Mouse (Mus musculus) limb, embryonic 15.5 days (tissue): ENCODE data around the gene Dnajb11. TPM values are rescaled to one million over a fixed set of nuclear protein-coding genes. Genes with fewer than 3 reads are reported as not detected.
A peak's percentile ranks its signal among the peaks of the same experiment; 100 is the strongest.

Experiments
- ATAC-seq: fragments of 200-750 bp; cut with Nextera tagmentation; 2 replicates; pipeline ENCODE4 v1.8.0; 2017; ENCODE audit warnings: low read depth, moderate TSS enrichment; ENCODE audit not compliant: insufficient number of reproducible peaks, low FRiP score, low TSS enrichment
- H3K27ac ChIP-seq: fragments of 300-500 bp; sonication (generic); 2 replicates; pipeline ENCODE4 v1.5.1; 2015; ENCODE audit warnings: moderate library complexity, mild to moderate bottlenecking, inconsistent platforms
- H3K27me3 ChIP-seq: fragments of 300-500 bp; sonication (generic); 2 replicates; pipeline ENCODE4 v1.6.1; 2015; ENCODE audit warnings: inconsistent platforms
- H3K36me3 ChIP-seq: fragments of 300-500 bp; sonication (generic); 2 replicates; pipeline ENCODE4 v1.6.1; 2015; ENCODE audit warnings: inconsistent platforms
- H3K4me1 ChIP-seq: fragments of 300-500 bp; sonication (generic); 2 replicates; pipeline ENCODE4 v1.6.1; 2015; ENCODE audit warnings: inconsistent platforms
- H3K4me2 ChIP-seq: fragments of 300-500 bp; sonication (generic); 2 replicates; pipeline ENCODE4 v1.6.1; 2015; ENCODE audit warnings: mild to moderate bottlenecking, inconsistent platforms
- H3K4me3 ChIP-seq: fragments of 300-500 bp; sonication (generic); 2 replicates; pipeline ENCODE4 v1.5.1; 2015; ENCODE audit warnings: mild to moderate bottlenecking, inconsistent platforms
- H3K9ac ChIP-seq: fragments of 300-500 bp; sonication (generic); 2 replicates; pipeline ENCODE4 v1.6.1; 2015; ENCODE audit warnings: inconsistent platforms
- H3K9me3 ChIP-seq: fragments of 300-500 bp; sonication (generic); 2 replicates; pipeline ENCODE4 v1.6.1; 2016; ENCODE audit warnings: inconsistent platforms
- WGBS: fragments of 180-500 bp; shearing (Covaris S2); methylation state at CpG from one replicate; pipeline ENCODE4 v1.1.7; 2015; 5-methylcytosine and 5-hydroxymethylcytosine counted together
- polyA plus RNA-seq: library from polyadenylated mRNA; unstranded; fragments of >200 nt; fragmentation: Nextera tagmentation; extraction: Ambion mirVana; gene quantifications from 2 replicates; pipeline ENCODE4 v1.2.1, GENCODE M21; 2015

The Dnajb11 gene
- polyA plus RNA-seq, 1 experiment from 2014 or later = 119 TPM

- no peak overlapping the region for H3K27ac ChIP-seq
- H3K4me3 ChIP-seq = no peak overlapping the region
- no peaks in the 10 kb centered on the region for H3K36me3 ChIP-seq
- no peak overlapping the region for H3K4me2 ChIP-seq
- no peak overlapping the region for H3K9ac ChIP-seq
- 90% methylated on average over 4 of the region's 4 CpGs for WGBS
- H3K27me3 ChIP-seq = no peaks in the 10 kb centered on the region
- no peaks in the 10 kb centered on the region for H3K9me3 ChIP-seq
- peaks cover 4% of the 10 kb centered on the region for H3K4me1 ChIP-seq
- no peak for ATAC-seq
Measured at GRCm38 (mm10) chr16:22852709-22853108, 4.9 kb upstream of the Dnajb11 start.

- Histone ChIP-seq H3K9ac (peak overlapping the region; percentile 39), H3K4me3 (peak overlapping the region; percentile 97), H3K27ac (peak overlapping the region; percentile 83), H3K36me3 (no peaks in the 10 kb centered on the region), H3K4me1 (peaks cover 12% of the 10 kb centered on the region), H3K4me2 (peak overlapping the region; percentile 55), H3K9me3 (no peaks in the 10 kb centered on the region), H3K27me3 (no peaks in the 10 kb centered on the region)
- 12% methylated on average over 9 of the region's 9 CpGs for WGBS
- no peak for ATAC-seq
Measured at GRCm38 (mm10) chr16:22856773-22857172, 872 bp upstream of the Dnajb11 start.

GRCm38 (mm10) chr16:22872397-22872796, 14.8 kb downstream of the Dnajb11 start:
- peaks cover 63% of the 10 kb centered on the region for H3K36me3 ChIP-seq
- no peak overlapping the region for H3K9ac ChIP-seq
- WGBS = 91% methylated on average over 8 of the region's 8 CpGs
- H3K9me3 ChIP-seq = no peaks in the 10 kb centered on the region
- no peaks in the 10 kb centered on the region for H3K27me3 ChIP-seq
- H3K4me3 ChIP-seq = no peak overlapping the region
- H3K4me2 ChIP-seq = no peak overlapping the region
- ATAC-seq = no peak
- no peak overlapping the region for H3K27ac ChIP-seq
- H3K4me1 ChIP-seq = no peaks in the 10 kb centered on the region

- peaks cover 54% of the 10 kb centered on the region for H3K36me3 ChIP-seq
- no peak overlapping the region for H3K9ac ChIP-seq
- no peak overlapping the region for H3K27ac ChIP-seq
- ATAC-seq = no peak
- 71% methylated on average over 4 of the region's 4 CpGs for WGBS
- H3K4me1 ChIP-seq = no peaks in the 10 kb centered on the region
- no peaks in the 10 kb centered on the region for H3K27me3 ChIP-seq
- no peak overlapping the region for H3K4me2 ChIP-seq
- H3K4me3 ChIP-seq = no peak overlapping the region
- no peaks in the 10 kb centered on the region for H3K9me3 ChIP-seq
Measured at GRCm38 (mm10) chr16:22873369-22873768, 15.7 kb downstream of the Dnajb11 start.

GRCm38 (mm10) chr16:22876218-22877043, 18.8 kb downstream of the Dnajb11 start:
- Histone ChIP-seq H3K27me3 (0 out of 2 replicates have a peak, but pooled peaks cover 2% of the 10 kb centered on the region), H3K4me1 (peaks cover 8% of the 10 kb centered on the region), H3K9ac (no peak overlapping the region), H3K9me3 (no peaks in the 10 kb centered on the region), H3K4me2 (no peak overlapping the region), H3K4me3 (no peak overlapping the region), H3K36me3 (peaks cover 23% of the 10 kb centered on the region), H3K27ac (no peak overlapping the region)
- no peak for ATAC-seq
- 43% methylated on average over 9 of the region's 9 CpGs for WGBS

GRCm38 (mm10) chr16:22877660-22878390, 20.2 kb downstream of the Dnajb11 start:
- peaks cover 8% of the 10 kb centered on the region for H3K4me1 ChIP-seq
- 62% methylated on average over 11 of the region's 11 CpGs for WGBS
- H3K4me2 ChIP-seq = no peak overlapping the region
- no peak overlapping the region for H3K4me3 ChIP-seq
- H3K9me3 ChIP-seq = no peaks in the 10 kb centered on the region
- ATAC-seq = no peak
- H3K27ac ChIP-seq = no peak overlapping the region
- no peak overlapping the region for H3K9ac ChIP-seq
- H3K27me3 ChIP-seq = 0 out of 2 replicates have a peak, but pooled peaks cover 2% of the 10 kb centered on the region
- H3K36me3 ChIP-seq = peaks cover 9% of the 10 kb centered on the region

GRCm38 (mm10) chr16:22878716-22879115, 21.1 kb downstream of the Dnajb11 start:
- WGBS = 75% methylated on average over 7 of the region's 7 CpGs
- Histone ChIP-seq H3K4me3 (no peak overlapping the region), H3K27ac (no peak overlapping the region), H3K9ac (no peak overlapping the region), H3K27me3 (0 out of 2 replicates have a peak, but pooled peaks cover 2% of the 10 kb centered on the region), H3K4me1 (peaks cover 8% of the 10 kb centered on the region), H3K9me3 (no peaks in the 10 kb centered on the region), H3K36me3 (peaks cover under 1% of the 10 kb centered on the region), H3K4me2 (no peak overlapping the region)
- ATAC-seq = no peak

- Histone ChIP-seq H3K4me3 (no peak overlapping the region), H3K4me1 (peaks cover 8% of the 10 kb centered on the region), H3K4me2 (no peak overlapping the region), H3K9me3 (no peaks in the 10 kb centered on the region), H3K27me3 (0 out of 2 replicates have a peak, but pooled peaks cover 2% of the 10 kb centered on the region), H3K36me3 (no peaks in the 10 kb centered on the region), H3K27ac (no peak overlapping the region), H3K9ac (no peak overlapping the region)
- WGBS = 63% methylated on average over 7 of the region's 7 CpGs
- ATAC-seq = no peak
Measured at GRCm38 (mm10) chr16:22879945-22880595, 22.4 kb downstream of the Dnajb11 start.

GRCm38 (mm10) chr16:22880900-22881299, 23.3 kb downstream of the Dnajb11 start:
- no peaks in the 10 kb centered on the region for H3K9me3 ChIP-seq
- H3K36me3 ChIP-seq = no peaks in the 10 kb centered on the region
- no peak for ATAC-seq
- H3K4me3 ChIP-seq = no peak overlapping the region
- no peak overlapping the region for H3K27ac ChIP-seq
- H3K9ac ChIP-seq = no peak overlapping the region
- 7% methylated on average over 6 of the region's 6 CpGs for WGBS
- 0 out of 2 replicates have a peak, but pooled peaks cover 2% of the 10 kb centered on the region for H3K27me3 ChIP-seq
- peaks cover 8% of the 10 kb centered on the region for H3K4me1 ChIP-seq
- H3K4me2 ChIP-seq = no peak overlapping the region

- WGBS = 65% methylated on average over 4 of the region's 4 CpGs
- H3K4me2 ChIP-seq = no peak overlapping the region
- H3K27ac ChIP-seq = no peak overlapping the region
- 0 out of 2 replicates have a peak, but pooled peaks cover 2% of the 10 kb centered on the region for H3K27me3 ChIP-seq
- H3K4me1 ChIP-seq = peaks cover 8% of the 10 kb centered on the region
- H3K36me3 ChIP-seq = no peaks in the 10 kb centered on the region
- H3K9me3 ChIP-seq = no peaks in the 10 kb centered on the region
- H3K9ac ChIP-seq = no peak overlapping the region
- ATAC-seq = no peak
- H3K4me3 ChIP-seq = no peak overlapping the region
Measured at GRCm38 (mm10) chr16:22881487-22881886, 23.8 kb downstream of the Dnajb11 start.

GRCm38 (mm10) chr16:22883441-22883840, 25.8 kb downstream of the Dnajb11 start:
- H3K9me3 ChIP-seq = no peaks in the 10 kb centered on the region
- H3K9ac ChIP-seq = no peak overlapping the region
- ATAC-seq = no peak
- no peak overlapping the region for H3K27ac ChIP-seq
- no peak overlapping the region for H3K4me3 ChIP-seq
- no peaks in the 10 kb centered on the region for H3K36me3 ChIP-seq
- H3K4me2 ChIP-seq = no peak overlapping the region
- H3K27me3 ChIP-seq = 0 out of 2 replicates have a peak, but pooled peaks cover 2% of the 10 kb centered on the region
- peaks cover 8% of the 10 kb centered on the region for H3K4me1 ChIP-seq
- WGBS = 74% methylated on average over 5 of the region's 5 CpGs
